Mouse (Mus musculus): ENCODE results near the gene 4930430F08Rik.
"Not testable (repeated sequence)": the region's sequence is repeated elsewhere in the genome, so short reads cannot be mapped to it uniquely, and the experiment has no call there.

Gene 4930430F08Rik

GRCm38 (mm10) chr10:100590323-100590722 is at the start of gene 4930430F08Rik, which contains the start of gene 1700017N19Rik:
4930430F08Rik (minus strand) TSS chr10:100590423.
1700017N19Rik (plus strand) TSS chr10:100590484.
- no peak for DNase-seq

- DNase-seq, result peak; percentile 9 to 14
Observed at GRCm38 (mm10) chr10:100629762-100630438, 39.7 kb upstream of the 4930430F08Rik start.

GRCm38 (mm10) chr10:100622494-100622893 is 32.3 kb upstream of the 4930430F08Rik start:
- no peak for DNase-seq

GRCm38 (mm10) chr10:100620040-100620439 is 29.8 kb upstream of the 4930430F08Rik start:
- DNase-seq, result peak in 1 of 2 experiments; percentile 5

GRCm38 (mm10) chr10:100619474-100619873 is 29.3 kb upstream of the 4930430F08Rik start:
- no peak for DNase-seq

GRCm38 (mm10) chr10:100617233-100617903 is 27.1 kb upstream of the 4930430F08Rik start:
- DNase-seq, result no peak

GRCm38 (mm10) chr10:100604254-100604653 is 14.0 kb upstream of the 4930430F08Rik start:
- no peak for DNase-seq

GRCm38 (mm10) chr10:100603511-100603910 is 13.3 kb upstream of the 4930430F08Rik start:
- no peak for DNase-seq

- no peak for DNase-seq
Observed at GRCm38 (mm10) chr10:100598339-100598738, 8.1 kb upstream of the 4930430F08Rik start.

GRCm38 (mm10) chr10:100588932-100589388 is 1.3 kb downstream of the 4930430F08Rik start:
- DNase-seq, result peak; percentile 85 to 87

GRCm38 (mm10) chr10:100588524-100588923 is 1.7 kb downstream of the 4930430F08Rik start:
- no peak for DNase-seq

GRCm38 (mm10) chr10:100584178-100584577 is 6.0 kb downstream of the 4930430F08Rik start:
- no peak for DNase-seq

- DNase-seq, result no peak
Observed at GRCm38 (mm10) chr10:100575294-100575693, 14.9 kb downstream of the 4930430F08Rik start.

GRCm38 (mm10) chr10:100574505-100575149 is 15.6 kb downstream of the 4930430F08Rik start:
- no peak for DNase-seq

GRCm38 (mm10) chr10:100571707-100572106 is 18.5 kb downstream of the 4930430F08Rik start:
- DNase-seq, result no peak

- no peak for DNase-seq
Observed at GRCm38 (mm10) chr10:100564112-100564511, 26.1 kb downstream of the 4930430F08Rik start.

GRCm38 (mm10) chr10:100560194-100560883 is 29.9 kb downstream of the 4930430F08Rik start:
- DNase-seq, result not testable (repeated sequence)

- DNase-seq, result no peak
Observed at GRCm38 (mm10) chr10:100556566-100557175, 33.6 kb downstream of the 4930430F08Rik start.

- DNase-seq, result no peak
Observed at GRCm38 (mm10) chr10:100524499-100525390, 65.5 kb downstream of the 4930430F08Rik start.

- no peak for DNase-seq
Observed at GRCm38 (mm10) chr10:100522330-100522729, 67.9 kb downstream of the 4930430F08Rik start.

Data from thymus, postnatal 36 days (tissue).